Mouse (Mus musculus) gastrocnemius, postnatal 4 days (tissue): ENCODE measurements around the gene Elavl3. TPM values are rescaled to one million over a fixed set of nuclear protein-coding genes. Genes with fewer than 3 reads are reported as not detected.
A peak's percentile ranks its signal among the peaks of the same experiment; 100 is the strongest.
"Not testable (repeated sequence)": the region's sequence is repeated elsewhere in the genome, so short reads cannot be mapped to it uniquely, and the experiment has no call there.

Experiments used
- DNase-seq, 2 experiments: peaks; one replicate each; pipeline ENCODE4 v3.0.0; 2021 to 2022; ENCODE audit warnings: low spot score in 2 of 2, mixed read lengths in 2 of 2
- long read RNA-seq, 2 experiments: library from polyadenylated mRNA; stranded (forward); transcript quantifications; one replicate each; pipeline ENCODE4 v2.0.0; 2021
- total RNA-seq, 2 experiments: library from RNA; stranded (reverse); gene quantifications; 2 replicates each; pipeline ENCODE4 v1.2.3; 2021

Elavl3 gene
- total RNA-seq, result under 1 TPM; 0.08 to 0.12 TPM
- long read RNA-seq, experiment 1, result 0 reads
- long read RNA-seq, experiment 2, result 0 reads

DNA sequence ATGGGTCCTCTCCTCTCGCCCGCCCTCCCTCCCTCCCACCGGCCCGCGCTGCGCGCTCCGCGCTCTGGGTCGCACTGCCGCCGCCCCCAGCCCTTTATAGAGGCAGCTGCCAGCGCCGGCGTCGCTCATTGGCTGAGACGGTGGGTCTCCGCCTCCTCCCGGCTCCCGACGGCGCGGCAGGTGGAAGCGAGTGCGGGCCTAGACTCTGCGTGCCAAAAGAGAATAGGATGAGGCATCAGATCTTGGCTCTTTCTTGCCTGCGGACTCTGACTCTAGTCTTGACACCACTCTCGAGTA lies at the start of gene Elavl3:
Gene Elavl3, minus strand, starts transcription at position 66 of the 297 bp plus-strand sequence.
- DNase-seq, result no peak

DNA sequence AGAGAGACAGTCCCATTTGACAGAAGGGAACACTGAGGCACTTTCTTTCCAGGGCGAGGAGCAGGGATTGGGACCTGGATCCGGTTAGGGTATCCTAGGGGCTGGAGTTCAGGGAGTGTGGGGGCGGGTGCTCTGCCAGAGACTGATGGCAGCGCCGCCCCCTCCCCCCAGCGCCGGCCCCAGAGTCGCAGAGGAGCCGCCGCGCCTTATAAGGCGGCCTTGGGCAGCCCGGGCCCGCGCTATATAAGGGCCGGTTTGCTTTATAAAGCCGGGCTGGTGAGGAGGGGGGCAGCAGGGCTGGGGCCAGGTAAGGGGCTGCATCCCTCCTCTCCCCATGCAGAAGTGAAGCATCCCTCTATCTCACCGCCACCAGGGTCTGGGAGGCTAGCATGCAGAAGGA lies 48.1 kb upstream of the Elavl3 start:
- DNase-seq, result no peak

DNA sequence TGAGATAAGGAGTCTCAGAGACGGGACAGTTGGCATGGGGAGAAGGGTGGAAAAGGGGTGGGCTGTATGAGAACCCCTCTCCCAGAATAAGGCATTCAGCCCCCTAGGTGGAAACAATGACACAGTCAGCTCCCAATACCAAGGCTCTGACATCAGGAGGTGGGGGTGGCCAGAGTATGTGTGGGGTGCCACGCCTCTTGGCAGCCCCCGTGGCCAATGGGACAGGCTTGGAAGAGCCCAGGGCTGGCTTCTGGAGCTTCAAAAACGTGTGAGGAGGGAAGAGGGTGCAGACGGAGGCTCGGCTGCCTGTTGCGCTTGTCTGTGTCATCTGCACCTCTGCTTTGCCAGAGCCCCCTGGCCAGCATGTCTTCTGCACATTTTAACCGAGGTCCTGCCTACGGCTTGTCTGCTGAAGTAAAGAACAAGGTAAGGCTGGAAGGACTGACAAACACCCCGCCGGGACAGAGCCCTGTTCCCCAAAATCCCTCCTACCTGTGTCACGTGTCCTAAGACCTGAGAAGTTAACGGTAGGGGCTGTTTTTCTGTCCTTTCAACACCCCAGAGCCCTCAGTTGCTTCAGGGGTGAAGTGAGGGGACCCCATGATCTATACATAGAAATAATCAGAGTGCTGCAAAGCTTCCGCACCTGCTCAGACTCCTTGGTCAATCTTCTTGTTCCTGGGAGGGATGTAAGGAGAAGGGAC lies 47.3 kb upstream of the Elavl3 start, which contains the start of gene Cnn1:
Gene Cnn1, plus strand, starts transcription at position 224 of the 704 bp plus-strand sequence.
- DNase-seq, result no peak

DNA sequence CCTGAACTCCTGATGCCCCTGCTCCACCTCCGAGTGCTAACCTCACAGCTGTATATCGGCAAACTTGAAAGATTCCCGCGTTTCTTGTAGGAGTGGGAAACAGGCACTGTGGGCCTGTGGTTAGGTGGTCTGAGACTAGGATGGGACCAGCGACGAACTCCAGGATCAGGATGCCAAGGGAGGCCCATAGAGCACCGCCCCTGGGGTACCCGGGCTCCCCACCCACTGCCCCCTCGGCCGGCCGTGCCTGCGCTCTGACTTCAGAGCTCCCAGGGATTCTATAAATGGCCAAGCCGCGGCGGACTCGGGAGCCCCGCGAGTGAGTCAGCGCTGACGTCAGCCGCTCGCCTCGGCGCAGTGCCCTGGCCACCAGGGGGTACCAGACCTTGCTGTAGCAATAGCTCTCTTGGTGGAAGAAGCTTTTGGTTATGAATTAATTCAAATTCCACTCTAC lies 44.1 kb upstream of the Elavl3 start:
- DNase-seq, result peak; percentile 66 to 83

DNA sequence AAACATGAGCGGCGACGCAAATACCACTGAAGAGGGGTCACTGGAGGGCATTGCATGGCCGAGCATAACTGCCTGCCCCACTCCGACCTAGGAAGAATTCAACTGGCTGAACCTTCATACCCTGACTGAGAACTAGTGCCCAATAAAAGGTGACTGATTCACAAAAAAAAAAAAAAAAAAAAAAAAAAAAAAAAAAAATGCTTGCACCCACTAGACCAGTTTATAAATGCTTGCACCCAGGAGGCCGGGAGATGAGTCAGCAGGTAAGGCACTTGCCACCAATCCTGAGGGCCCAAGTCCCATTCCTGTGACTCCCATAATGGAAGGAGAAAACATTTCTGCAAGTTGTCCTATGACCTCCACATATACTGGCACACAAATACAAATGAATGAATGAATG lies 40.9 kb upstream of the Elavl3 start:
- no peak for DNase-seq

DNA sequence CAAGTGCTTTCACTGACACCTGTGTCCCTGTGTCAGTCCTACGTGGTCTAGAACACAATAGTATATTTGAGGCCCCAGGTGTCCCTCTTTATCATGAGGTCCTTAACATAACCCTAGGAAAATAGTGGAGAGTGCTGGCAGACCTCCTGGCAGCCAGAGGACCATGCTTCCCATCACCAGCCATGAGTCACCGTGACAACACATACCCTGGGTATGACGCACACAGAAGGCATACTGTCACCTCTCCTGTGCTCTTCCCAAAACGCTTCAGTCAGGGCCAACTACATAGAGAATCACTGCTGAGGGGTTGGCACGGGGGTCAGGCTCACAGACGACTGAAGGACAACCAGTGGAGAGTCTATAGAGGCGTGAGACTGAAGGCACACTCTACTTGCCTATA lies 38.2 kb upstream of the Elavl3 start:
- DNase-seq, result no peak

DNA sequence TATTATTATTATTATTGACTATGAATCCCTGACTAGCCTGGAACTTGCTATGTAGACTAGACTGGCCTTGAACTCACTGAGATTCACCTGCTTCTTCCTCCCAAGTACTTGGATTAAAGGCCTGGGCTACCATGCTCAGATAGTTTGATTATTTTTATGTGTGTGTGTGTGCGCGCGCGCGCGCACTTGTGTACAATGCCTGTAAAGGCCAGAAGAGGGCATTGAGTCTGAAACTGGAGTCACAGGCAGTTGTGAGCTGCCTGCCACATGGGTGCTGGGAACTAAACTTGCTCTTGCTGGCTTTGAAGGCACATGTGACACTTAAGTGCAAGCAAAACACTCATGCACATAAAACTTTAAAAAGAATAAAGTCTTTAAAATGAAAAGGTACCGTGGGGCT lies 37.5 kb upstream of the Elavl3 start:
- no peak for DNase-seq

DNA sequence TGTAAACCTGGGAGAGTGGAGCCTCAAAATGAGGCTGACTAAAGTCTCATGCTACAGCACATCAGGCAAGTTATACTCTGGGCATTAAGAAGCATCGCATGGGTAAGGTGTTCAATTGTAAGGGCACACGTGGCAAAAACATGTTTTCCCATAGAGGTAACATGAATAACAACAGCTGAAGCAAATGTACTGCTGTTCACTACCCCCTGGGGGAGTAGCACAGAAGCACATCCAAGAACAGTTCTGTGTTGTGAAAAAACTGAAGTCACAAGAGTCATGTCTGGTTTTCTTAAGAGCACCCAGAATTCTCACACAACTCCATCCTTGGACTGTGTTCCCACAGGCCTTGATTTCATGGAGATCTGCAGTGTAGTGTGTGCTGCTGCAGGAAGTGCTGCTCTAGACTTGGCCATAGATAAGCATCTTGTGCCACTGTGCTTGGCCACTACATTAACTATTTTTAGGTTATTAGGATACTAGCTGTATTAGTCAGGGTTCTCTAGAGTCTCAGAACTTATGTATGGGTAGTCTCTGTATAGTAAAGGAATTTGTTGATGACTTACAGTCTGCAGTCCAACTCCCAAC lies 35.3 kb upstream of the Elavl3 start:
- DNase-seq, result no peak

DNA sequence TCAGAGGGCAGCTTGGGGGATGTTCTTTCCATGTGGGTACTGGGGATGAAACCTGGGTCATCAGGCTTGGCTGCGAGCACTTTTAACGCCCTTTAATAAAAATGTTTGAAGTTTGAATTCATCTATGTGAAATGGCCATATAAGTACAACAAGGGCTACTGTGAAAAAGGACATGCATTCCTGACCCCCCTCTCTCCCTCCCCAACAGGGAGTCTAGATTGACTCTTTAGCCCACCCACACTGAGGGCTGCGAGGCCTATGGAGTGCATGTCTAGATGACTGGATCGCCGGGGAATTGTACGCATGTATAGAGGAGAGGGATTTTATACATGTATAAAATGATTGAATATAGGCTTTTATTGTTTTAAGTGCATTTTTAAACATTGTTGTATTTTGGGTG lies 34.2 kb upstream of the Elavl3 start:
- DNase-seq, result no peak

DNA sequence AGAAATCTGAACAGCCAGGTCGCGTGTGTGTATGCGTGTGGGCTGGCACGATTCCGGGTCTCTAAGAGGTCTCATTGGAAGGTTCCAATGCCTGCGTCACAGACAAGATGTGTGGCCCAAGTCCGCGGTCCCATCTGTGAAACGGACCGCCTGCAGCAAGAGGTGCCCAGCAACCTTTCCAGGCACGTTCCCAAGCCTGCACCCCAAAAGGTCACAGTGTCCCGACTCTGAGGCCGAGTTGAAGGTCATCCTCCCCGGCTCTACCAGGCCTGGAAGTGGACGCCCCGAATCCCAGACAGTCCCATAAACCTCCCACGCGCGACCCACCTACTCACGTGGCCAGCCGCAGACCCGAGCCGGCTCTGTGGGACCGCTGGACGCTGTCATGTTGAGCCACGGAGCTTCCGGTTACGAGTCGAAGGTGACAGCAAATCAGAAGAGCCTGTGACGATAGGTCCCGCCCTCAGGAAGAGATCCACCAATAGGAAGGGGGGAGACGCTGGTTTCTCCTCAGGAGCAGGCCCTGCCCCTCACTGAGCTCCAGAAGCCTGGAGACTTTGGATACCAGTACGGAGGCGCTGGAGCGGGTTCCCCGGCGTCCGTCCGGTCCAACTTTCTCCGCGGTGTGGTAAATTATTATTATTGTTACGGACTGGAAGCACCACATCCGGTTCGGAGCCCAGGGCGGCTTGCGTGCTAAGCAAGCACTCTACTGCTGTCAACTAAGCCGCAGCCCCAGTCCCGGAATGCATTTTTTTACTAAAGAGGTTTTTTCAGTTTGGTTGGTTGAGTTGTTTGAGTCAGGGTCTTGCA lies 33.4 kb upstream of the Elavl3 start, which contains the start of gene Ecsit:
Gene Ecsit, minus strand, starts transcription at position 417 of the 813 bp plus-strand sequence.
- peak; percentile 64 to 90 for DNase-seq

DNA sequence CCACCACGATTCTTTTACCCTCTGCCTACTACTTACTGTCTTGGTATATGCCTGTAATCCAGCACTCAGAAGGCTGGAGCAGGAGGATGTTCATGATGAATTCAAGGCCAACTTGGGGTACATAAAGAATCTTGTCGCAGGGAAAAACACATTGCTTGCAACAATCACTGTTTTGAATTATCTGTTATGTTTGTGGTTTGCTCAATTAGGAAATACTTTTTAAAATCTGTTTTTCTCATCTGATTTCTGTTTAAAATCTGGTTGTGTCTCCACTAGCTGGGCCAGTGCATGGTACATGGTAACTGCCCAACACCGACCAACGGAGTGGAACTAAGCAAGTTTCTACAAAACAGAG lies 32.8 kb upstream of the Elavl3 start:
- DNase-seq, result no peak

DNA sequence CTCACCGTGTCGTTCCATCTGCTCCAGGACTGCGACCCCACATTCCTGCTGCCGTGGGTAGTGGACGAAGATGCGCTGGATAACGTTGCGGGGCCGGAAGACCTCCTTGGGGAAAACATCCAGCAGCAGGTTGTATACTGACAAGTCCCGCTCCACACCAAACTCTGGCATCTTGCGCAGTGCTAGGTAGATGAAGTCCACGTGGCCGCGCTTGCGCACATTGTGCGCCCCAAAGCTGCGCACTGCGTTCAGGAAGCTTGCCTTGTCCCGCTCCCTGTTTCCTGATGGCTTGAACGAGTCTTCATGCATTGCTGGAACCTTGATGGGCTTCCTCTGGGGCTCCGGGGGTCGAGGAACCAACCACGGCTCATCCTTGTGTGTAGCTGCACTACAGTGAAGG lies 24.4 kb upstream of the Elavl3 start:
- no peak for DNase-seq

DNA sequence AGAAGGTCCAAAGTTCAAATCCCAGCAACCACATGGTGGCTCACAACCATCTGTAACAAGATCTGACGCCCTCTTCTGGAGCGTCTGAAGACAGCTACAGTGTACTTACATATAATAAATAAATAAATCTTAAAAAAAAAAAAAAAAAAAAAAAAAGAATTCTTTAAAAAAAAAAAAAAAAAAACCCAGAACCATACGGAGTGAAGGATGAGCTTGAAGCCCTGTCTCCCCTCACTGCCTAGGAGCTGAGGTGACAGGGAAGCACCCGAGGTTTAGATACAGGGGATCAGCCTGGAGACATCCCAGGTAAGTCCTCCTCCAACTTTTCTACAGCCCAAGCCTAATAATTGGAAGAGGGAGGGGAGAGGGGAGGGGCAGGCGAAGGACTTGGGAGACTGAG lies 24.0 kb upstream of the Elavl3 start:
- DNase-seq, result not testable (repeated sequence)

DNA sequence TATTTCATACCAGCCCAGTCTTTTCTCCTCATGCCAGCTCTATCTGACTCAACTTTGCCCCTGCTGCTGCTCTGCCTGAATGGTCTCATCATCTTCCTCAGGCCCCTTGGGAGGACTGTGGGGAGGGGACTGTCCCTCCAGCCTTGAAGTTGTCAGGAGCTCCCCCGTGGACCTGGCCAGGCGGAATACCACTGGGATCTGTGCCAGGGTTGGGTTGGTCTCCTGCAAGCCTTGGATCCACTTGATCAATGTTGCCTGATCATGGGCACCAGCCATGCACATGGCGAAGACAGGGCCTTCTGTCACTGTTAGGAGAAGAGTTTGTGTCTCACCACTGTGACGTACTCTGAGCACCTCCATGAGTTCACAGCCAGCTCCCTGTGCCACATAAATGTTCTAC lies 20.5 kb upstream of the Elavl3 start:
- no peak for DNase-seq

DNA sequence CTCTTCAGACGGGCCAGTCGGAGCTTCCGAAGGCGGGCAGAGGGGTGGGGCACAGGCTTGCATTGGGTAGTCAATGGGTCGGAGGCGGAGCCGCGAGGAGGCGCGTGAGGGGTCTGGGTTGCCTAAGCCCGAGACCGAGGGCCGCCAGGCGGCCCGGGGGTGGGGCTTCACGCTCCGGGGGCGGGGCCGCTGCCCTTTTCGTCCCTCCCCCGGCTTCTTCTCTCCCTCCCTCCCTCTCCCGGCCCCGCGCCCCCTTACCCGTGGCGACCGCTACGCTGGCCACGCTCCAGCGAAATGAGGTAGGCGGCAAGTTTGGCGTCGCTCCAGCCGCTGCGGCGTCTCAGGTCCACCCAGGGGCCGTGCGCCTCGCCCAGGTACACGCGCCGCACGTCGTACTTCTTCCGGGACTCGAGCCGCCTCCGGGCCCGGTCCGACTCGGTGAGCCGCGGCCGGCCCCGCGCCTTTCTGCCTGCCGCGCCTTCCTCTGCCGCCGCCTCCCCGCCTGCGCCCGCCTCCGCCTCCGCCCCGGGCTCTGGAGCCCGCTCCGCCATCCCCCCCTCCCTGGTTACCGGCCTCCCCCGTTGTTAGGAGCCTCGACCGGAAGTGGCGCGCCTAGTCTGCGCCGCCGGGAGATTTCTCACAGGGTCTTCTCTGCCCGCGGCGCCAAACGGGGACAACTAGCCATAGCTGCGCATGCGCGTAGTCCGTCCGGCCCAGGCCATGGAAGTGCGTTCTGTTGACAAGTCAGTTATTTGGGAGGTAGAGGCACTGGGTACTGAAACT lies 19.2 kb upstream of the Elavl3 start, which contains the start of the genes Gm49318 and Zfp653:
Gene Gm49318, minus strand, starts transcription at position 469 of the 783 bp plus-strand sequence.
Gene Zfp653, minus strand, starts transcription at position 586 of the 783 bp plus-strand sequence.
- DNase-seq, result peak; percentile 95 to 99

DNA sequence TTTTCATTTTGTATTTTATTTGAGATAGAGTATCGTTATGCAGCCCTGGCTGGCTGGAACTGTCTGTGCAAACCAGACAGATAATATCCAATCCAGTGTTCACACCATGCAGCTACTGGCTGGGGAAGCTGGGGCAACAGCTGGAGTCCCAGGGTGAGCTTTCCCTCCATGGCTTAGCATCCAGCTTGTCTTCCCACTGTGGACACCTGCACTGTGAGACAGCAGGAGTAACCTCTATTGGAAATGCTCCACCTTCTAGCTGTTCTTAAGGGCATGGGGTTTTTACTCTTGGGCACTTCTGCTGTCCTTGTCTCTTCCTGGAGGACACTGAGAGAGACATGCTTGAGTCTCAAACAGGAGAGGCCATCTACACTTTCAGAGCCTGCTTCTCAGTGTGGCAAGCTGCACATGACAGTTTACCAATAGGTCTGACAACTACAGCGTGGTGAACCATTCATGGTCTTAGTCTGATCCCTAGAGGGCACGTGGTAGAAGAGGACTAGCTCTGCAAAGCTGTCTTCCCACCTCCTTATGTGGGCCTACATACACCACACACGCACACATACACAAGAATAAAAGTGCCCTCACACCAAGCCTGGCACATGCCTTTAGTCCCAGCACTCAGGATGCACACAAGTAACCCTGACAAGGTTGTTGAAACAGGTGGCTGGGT lies 18.2 kb upstream of the Elavl3 start:
- DNase-seq, result no peak

DNA sequence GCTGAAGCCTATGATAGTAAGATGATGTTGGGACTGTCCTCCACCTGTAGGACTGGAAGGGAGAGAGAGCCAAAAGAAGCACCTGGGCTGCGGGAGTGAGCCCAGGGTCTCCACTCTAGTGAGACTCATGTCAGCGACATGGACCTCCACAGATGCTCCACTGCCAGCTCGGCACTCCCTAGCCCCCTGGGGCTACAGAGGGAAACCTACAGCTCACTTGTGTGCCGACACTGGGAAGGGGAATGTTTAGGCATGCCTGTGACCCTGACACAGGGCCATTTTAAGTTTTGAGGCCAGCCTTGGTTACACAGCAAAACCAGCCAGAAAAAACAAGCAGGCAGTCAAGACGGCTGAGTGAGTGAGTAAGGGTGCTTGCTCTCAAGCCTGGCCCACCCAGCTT lies 15.4 kb upstream of the Elavl3 start:
- no peak for DNase-seq

DNA sequence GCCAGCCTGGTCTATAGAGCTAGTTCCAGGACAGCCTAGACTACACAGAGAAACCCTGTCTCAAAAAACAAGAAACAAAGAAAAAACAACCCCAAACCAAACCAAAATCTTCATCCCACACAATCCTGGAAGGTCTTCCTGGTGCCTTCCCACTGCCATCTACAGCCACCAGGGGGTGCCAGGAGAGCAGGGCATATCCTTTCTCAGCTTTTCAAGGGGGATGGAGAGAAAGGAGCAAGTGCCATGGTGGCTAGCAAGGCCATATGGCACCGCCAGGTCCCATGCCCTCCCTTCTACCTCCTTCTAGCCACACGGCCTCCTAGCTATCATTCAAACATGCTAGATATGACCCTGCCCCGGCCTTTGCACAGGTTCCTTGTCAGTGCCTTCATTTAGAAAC lies 14.6 kb upstream of the Elavl3 start:
- DNase-seq, result peak in 1 of 2 experiments; percentile 51

DNA sequence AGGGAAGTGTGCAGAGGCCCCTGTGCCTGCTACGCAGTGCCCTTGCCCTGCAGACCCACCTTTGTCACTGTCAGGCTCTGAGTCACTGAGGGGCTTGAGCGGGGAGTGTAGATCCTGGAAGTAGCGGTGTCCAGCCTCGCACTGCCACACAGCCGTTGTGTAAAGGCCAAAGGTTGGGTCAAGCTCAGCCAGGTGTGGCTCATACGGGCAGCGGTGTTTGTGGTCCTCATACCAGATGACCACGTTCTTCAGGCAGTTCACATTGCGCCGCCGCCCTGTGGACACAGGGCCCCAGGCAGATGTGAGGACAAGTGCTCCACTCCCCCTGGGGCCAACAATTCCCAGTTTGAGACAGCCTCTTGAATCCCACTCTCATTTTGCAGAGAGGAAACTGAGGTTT lies 13.8 kb upstream of the Elavl3 start:
- no peak for DNase-seq

DNA sequence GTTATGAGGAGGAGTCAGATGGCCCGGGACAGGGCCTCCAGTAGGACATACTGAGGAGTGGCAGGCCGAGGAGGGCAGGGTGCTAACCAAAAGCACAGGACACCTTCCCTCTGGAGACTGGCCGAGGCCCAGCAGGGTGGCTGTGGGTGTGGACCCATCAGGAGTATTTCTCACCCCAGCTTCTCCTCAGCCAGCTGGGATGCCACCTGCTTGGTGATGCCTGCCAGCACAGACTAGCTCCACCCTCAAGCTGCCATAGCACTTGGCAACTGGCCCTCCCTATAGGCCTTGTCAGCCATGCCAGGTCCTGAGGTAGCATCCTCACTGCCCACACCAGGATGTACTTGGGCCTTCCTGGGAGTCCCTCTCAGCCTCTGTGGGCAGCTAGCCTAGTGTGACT lies 12.5 kb upstream of the Elavl3 start:
- DNase-seq, result peak in 1 of 2 experiments; percentile 14

DNA sequence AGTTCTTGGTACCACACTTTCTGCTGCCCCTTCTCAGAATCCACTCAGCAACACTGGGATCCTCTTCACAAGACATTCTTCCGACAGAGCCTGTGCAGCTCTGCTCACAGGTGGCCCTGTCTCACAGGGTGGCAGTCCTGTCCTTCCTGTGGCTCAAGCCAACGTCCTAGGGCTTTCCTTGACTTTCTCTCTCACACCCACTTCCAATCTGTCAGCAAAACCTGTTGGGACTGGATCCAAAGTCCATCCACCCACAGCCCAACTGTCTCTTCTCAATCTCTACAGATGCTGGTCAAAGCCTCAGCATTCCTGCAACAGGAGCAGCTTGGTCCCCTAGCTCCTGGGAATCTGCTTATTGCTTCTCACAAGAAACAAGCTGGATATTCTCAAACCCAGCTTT lies 9.5 kb upstream of the Elavl3 start:
- DNase-seq, result no peak
